Mouse (Mus musculus) heart, postnatal 25 days (tissue): ENCODE measurements around the gene Arl6ip5. TPM values are rescaled to one million over a fixed set of nuclear protein-coding genes. Genes with fewer than 3 reads are reported as not detected.
"Not testable (repeated sequence)": the region's sequence is repeated elsewhere in the genome, so short reads cannot be mapped to it uniquely, and the experiment has no call there.

ENCODE experiments used
- DNase-seq: peaks from one replicate; pipeline ENCODE4 v3.0.0; 2022; ENCODE audit warnings: low spot score
- intact Hi-C: fragments of 180-260 bp; cut with DNase I; formaldehyde crosslinking; loops from one replicate; pipeline ENCODE4 v1.15.1; 2025
- total RNA-seq, 2 experiments: library from RNA; stranded (reverse); gene quantifications; 2 replicates each; pipeline ENCODE4 v1.2.3; 2021

Gene Arl6ip5
- total RNA-seq, 2 experiments from 2014 or later = 114 to 127 TPM

- intact Hi-C loops = no loop called here
- no peak for DNase-seq
These were observed 11.8 kb downstream of the Arl6ip5 start for GRCm38 (mm10) chr6:97222321-97222720.

GRCm38 (mm10) chr6:97222931-97223467 is 12.5 kb downstream of the Arl6ip5 start:
- intact Hi-C loops = no loop called here
- DNase-seq = no peak

DNA sequence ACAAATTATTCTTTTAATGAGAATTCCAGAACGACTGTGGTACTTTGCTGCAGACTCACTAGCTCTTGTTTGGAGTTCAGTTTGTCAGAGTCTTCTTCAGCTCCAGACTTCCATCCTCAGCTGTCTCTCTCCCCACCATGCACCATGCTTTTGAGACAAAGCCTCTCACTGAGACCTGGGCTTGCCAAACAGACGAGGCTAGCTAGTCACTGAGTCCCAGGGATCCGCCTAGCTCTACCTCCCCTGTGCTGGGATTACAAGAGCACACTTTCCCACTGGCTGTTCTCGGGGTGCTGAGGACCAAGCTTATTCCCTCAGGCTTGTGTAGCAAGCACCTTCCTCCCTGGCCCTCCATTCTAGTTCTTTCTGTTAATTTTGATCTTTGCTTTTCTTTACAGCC is 13.1 kb downstream of the Arl6ip5 start:
- intact Hi-C loops = no loop called here
- DNase-seq = no peak

DNA sequence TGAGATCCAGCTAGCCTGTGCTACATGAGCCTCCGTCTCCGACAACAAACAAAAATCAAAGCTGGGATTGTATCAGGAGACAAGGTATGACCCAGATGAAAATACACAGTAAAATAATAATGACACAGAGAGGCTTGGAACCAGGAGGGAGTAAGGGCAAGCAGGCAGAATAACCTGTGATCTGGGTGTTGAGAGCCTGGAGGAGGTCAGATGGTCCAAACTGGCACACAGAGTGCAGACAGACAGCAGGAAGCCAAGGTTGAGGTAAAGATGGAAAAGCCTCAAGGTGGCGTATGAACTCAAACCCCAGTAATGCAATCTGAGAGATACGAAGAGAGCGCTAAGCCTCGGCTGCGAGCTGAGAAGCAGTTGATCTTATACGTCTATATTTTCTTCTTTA is 14.0 kb downstream of the Arl6ip5 start:
- DNase-seq = no peak
- intact Hi-C loops = no loop called here

DNA sequence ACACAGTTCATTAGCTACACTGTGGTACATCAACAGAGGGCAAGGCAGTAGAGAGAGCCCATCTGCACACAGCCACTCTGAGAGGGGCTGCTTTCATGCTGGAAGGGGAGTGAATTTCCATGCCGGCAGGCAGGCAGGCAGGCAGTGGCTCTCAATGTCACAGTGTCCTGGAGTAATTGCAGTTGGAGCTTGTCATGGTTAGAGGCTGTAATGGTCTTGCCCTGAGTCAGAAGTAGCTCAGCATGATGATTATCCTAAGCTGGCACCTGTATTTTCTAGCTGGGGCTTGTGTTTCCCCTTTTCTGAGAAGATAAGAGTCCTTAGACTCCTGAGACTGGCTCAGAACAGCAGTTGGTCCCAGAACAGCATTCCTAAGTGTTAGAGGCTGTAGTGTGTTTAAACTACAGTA is 15.6 kb downstream of the Arl6ip5 start:
- intact Hi-C loops = no loop called here
- DNase-seq = no peak

DNA sequence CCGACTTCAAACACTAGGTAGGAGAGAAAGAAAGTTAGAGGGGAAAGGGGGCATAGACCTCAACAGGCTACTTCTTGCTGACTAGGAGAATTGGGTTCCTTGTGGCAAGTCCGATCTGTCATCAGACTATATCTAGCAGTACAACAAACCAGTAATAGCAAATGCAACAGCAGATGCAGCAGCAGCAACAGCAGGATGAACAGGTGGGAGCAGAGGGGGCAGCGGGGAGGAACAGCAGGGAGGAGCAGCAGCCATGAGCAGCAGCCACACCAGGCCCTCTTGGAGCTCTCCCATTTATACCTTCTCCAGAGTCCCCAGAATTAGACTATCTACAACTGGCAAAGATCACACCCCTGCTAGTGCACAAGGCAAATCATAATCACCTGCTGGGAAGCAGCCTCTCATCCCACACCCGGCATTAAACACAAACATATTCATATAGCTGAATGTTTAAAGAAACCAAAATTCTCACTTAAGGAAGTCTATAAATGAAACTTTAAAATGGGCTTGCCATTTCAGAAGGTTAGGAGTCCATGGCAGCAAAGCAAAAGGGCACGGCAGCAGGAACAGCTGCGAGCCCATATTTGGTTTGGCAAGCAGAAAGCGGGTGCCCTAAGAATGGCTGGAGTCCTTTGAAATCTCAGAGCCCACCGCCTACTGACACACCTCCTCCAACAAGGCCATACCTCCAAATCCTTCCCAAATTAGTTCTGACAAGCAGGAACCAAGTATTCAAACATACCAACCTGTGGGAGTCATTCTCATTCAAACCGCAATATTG is 16.8 kb downstream of the Arl6ip5 start:
- DNase-seq = no peak
- intact Hi-C loops = no loop called here

- intact Hi-C loops = no loop called here
- no peak for DNase-seq
These were observed 24.6 kb downstream of the Arl6ip5 start for GRCm38 (mm10) chr6:97234911-97235668.

DNA sequence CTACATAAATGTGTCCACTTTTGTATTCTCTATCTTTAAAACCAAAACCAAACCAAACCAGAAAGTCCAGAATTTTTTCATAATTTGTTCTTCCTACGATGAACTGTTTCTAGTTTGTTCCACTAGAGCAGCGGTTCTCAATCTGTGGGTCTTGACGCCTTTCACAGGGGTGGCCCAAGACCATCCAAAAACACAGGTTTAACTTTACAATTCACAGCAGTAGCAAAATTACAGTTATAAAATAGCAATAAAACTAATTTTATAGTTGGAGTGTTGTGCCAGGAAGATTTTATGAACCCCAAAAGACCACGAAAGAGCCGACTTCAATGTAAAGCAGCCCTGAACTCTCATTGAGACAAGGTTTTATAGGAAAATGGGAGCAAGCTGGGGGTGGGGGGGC is 25.6 kb downstream of the Arl6ip5 start:
- intact Hi-C loops = no loop called here
- DNase-seq = no peak

- no peak for DNase-seq
- intact Hi-C loops = no loop called here
These were observed 28.9 kb downstream of the Arl6ip5 start for GRCm38 (mm10) chr6:97239360-97239759.

GRCm38 (mm10) chr6:97240092-97240491 is 29.6 kb downstream of the Arl6ip5 start:
- intact Hi-C loops = no loop called here
- DNase-seq = no peak

GRCm38 (mm10) chr6:97242522-97242921 is 32.0 kb downstream of the Arl6ip5 start:
- intact Hi-C loops = no loop called here

GRCm38 (mm10) chr6:97245200-97245599 is 34.7 kb downstream of the Arl6ip5 start:
- no peak for DNase-seq
- intact Hi-C loops = no loop called here

More at GRCm38 (mm10) chr6:97242522-97242921, 32.0 kb downstream of the Arl6ip5 start:
- no peak for DNase-seq

GRCm38 (mm10) chr6:97250966-97251365 is 40.5 kb downstream of the Arl6ip5 start:
- intact Hi-C loops = loop anchor here (1.0 to 10.0 kb wide), 6 partner anchors 28 to 754 kb away; partner anchors contain the start of gene Arl6ip5
- DNase-seq = peak; percentile 23

DNA sequence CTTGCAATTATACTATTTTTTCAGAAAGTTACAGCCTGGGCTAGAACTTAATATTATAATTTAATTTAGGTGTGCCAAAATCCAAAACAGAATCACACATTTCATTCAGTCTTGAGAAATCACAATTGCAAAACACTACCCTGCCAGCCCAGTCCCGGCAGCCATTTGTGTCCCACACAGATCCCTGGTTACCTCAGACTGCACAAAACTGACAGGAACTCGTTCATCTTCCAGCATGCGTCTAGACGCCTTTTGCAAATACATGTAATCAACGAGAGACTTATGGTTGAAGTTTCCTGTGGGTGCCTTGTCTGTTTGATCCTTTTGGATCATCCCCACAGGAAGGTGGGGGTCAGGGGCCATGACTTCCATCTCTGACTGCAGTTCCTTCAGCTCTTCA is 41.6 kb downstream of the Arl6ip5 start:
- intact Hi-C loops = loop anchor here (5.0 to 10.0 kb wide), 3 partner anchors 40 to 753 kb away; partner anchors contain the start of gene Arl6ip5
- no peak for DNase-seq

GRCm38 (mm10) chr6:97252711-97253221 is 42.3 kb downstream of the Arl6ip5 start, which contains the start of gene Lmod3:
TSS of gene Lmod3 (minus strand) at chr6:97252759.
- intact Hi-C loops = loop anchor here (5.0 to 10.0 kb wide), 3 partner anchors 40 to 752 kb away; partner anchors contain the start of gene Arl6ip5
- DNase-seq = no peak

DNA sequence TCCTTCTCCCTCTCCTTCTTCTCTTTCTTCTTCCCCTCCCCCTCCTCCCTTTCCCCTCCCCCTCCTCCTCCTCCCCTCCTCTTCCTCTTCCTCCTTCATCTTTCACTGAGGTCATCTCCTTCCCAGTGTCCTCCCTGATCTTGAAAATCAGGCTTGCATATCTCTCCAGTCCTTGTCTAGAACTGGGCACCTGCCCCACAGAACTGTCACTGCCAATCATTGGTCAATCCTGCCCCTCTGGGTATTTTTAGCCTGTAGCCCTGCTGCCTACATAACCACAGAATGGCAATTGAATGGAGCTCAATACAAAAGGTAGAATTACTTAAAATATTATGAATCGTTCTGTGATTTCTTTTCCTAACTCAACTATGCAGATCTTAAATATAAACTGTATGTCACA is 48.0 kb downstream of the Arl6ip5 start:
- no peak for DNase-seq
- intact Hi-C loops = loop anchor here (10.0 kb wide), 1 partner anchor 746 kb away; no protein-coding TSS in a partner anchor

DNA sequence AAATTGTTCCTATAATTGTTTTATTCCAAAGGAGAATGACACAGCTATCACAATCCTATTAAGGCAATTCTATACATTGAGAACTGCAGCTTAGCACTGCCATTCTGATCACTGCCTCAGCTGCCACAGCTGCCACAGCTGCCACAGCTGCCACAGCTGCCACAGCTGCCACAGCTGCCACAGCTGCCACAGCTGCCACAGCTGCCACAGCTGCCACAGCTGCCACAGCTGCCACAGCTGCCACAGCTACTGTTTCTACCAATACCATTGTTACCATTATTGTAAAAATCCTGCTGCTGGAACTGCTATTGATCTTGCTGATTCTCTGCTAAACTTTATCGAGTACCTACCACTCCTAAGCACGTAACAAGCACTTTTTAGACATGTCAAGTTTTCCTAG is 49.4 kb downstream of the Arl6ip5 start:
- DNase-seq = not testable (repeated sequence)
- intact Hi-C loops = loop anchor here (10.0 kb wide), 1 partner anchor 745 kb away; no protein-coding TSS in a partner anchor

DNA sequence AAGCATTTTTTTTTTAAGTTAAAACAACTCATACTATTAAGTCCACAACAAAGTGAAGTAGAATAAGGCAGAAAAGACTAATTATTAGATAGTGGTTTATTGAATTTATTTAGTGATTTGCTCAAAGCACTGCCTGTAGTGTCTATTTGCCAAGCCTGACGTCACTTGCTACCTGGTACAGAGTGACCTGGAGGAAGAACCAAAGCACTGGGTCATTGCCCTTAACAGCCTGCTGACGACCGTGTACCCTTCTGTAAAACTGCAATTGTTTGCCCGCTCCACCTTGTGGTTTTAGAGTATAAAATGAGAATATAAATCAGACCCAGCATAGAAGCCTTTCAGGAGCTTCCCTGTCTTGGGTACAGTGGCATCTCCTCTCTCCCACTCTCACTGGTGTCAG is 51.7 kb downstream of the Arl6ip5 start:
- intact Hi-C loops = no loop called here
- no peak for DNase-seq

DNA sequence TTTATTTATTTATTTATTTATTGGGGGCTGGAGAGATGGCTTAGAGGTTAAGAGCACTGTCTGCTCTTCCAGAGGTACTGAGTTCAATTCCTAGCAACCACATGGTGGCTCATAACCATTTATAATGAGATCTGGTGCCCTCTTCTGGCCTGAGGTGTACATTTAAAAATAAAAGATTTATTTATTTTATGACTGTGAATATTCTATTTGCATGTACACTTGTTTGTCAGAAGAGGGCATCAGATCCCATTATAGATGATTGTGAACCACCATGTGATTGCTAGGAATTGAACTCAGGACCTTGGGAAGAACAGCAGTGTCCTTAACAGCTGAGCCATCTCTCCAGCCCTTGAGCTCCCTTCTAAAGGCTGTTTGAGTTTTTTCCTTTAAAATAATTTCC is 53.3 kb downstream of the Arl6ip5 start:
- intact Hi-C loops, DNase-seq: not testable (repeated sequence)

- no peak for DNase-seq
- intact Hi-C loops = no loop called here
These were observed 54.8 kb downstream of the Arl6ip5 start for GRCm38 (mm10) chr6:97265240-97265639.
